Mouse (Mus musculus) liver, embryonic 14.5 days (tissue): ENCODE measurements at regions not wholly inside any gene's neighbourhood (a gene's known extent, or its start where the extent isn't known, plus 50 kb on each side); places are given as distances from the start of the nearest gene placed in this dataset.

ENCODE experiments used
- ATAC-seq: fragments of 200-750 bp; cut with Nextera tagmentation; 2 replicates; pipeline ENCODE4 v1.8.0; 2017; ENCODE audit warnings: moderate number of reproducible peaks, mild to moderate bottlenecking, moderate library complexity; ENCODE audit not compliant: insufficient read depth
- DNase-seq, 3 experiments: peaks; one replicate each; pipeline ENCODE4 v3.0.0-alpha.2; 2012 to 2013; ENCODE audit warnings: low read depth in 3 of 3, low spot score in 3 of 3
- H3K27ac ChIP-seq: fragments of 300-500 bp; sonication (generic); 2 replicates; pipeline ENCODE4 v1.5.1; 2014; ENCODE audit warnings: moderate library complexity, mild to moderate bottlenecking, control low read depth, inconsistent platforms
- H3K27me3 ChIP-seq: fragments of 300-500 bp; sonication (generic); 2 replicates; pipeline ENCODE4 v1.6.1; 2014; ENCODE audit warnings: mild to moderate bottlenecking, low read length, moderate library complexity; ENCODE audit not compliant: control insufficient read depth, insufficient read depth
- H3K36me3 ChIP-seq: fragments of 300-500 bp; sonication (generic); replicated peaks from 2 replicates; pipeline ENCODE4 v1.6.1; 2014; ENCODE audit warnings: low read depth; ENCODE audit not compliant: control insufficient read depth, insufficient read depth
- H3K4me1 ChIP-seq, 2 experiments: fragments of 200-500 bp in 1 of 2; fragments of 300-500 bp in 1 of 2; sonication (generic) in 1 of 2; replicated peaks; 2 replicates each; pipeline ENCODE4 v1.6.1; 2012 to 2014; ENCODE audit warnings: antibody characterized with exemption in 1 of 2, inconsistent platforms in 1 of 2, low read length in 1 of 2; ENCODE audit not compliant: control insufficient read depth in 2 of 2, insufficient read depth in 2 of 2
- H3K4me2 ChIP-seq: fragments of 300-500 bp; sonication (generic); 2 replicates; pipeline ENCODE4 v1.6.1; 2014; ENCODE audit warnings: low read depth, mild to moderate bottlenecking, control low read depth, moderate library complexity
- H3K4me3 ChIP-seq, 2 experiments: fragments of 200-500 bp in 1 of 2; fragments of 300-500 bp in 1 of 2; sonication (generic) in 1 of 2; 2 replicates each; pipeline ENCODE4 v1.5.1; 2012 to 2014; ENCODE audit warnings: low read depth in 2 of 2, low read length in 2 of 2, mild to moderate bottlenecking in 2 of 2, control low read depth in 1 of 2, inconsistent platforms in 1 of 2, moderate library complexity in 1 of 2; ENCODE audit not compliant: insufficient read depth in 1 of 2
- H3K9ac ChIP-seq: fragments of 300-500 bp; sonication (generic); replicated peaks from 2 replicates; pipeline ENCODE4 v1.6.1; 2014; ENCODE audit warnings: mild to moderate bottlenecking, control low read depth, moderate library complexity
- H3K9me3 ChIP-seq: fragments of 300-500 bp; sonication (generic); 2 replicates; pipeline ENCODE4 v1.6.1; 2016; ENCODE audit warnings: low read length, mixed read lengths; ENCODE audit not compliant: control insufficient read depth
- CTCF ChIP-seq: IDR thresholded peaks from 2 replicates; pipeline ENCODE4 v1.5.1; 2016; ENCODE audit warnings: antibody characterized with exemption, low read depth, control low read depth
- EP300 ChIP-seq: IDR thresholded peaks from 2 replicates; pipeline ENCODE4 v1.6.1; 2016; ENCODE audit warnings: antibody characterized with exemption, low read depth
- WGBS: fragments of 180-500 bp; shearing (Covaris S2); extraction: QIAGEN DNeasy Blood & Tissue Kit; methylation state at CpG from one replicate; pipeline ENCODE4 v1.1.7; 2014; ENCODE audit not compliant: insufficient replicate concordance; 5-methylcytosine and 5-hydroxymethylcytosine counted together

DNA sequence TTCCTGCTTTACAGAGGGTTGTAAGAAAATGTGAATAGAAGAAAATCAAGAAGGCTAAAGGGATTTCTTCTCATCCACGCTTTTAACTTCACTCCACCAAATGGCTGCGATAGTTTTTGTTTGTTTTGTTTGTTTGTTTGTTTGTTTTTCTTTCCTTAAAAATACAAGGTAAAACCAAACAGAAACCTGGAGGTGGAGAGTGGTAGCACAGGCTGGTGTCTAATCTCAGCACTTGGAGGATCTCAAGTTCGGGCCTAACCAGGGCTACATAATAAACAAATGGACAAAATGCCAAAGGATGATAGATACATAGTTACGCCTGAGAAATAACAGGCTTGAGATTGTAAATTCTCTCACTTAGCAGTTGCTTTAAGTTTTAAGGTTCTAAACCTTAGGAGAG lies 50.8 kb upstream of the Mboat1 start:
- Histone ChIP-seq H3K36me3 (no peaks in the 10 kb centered on the region), H3K27me3 (no peaks in the 10 kb centered on the region), H3K4me1 (peaks cover 14 to 18% of the 10 kb centered on the region in 2 experiments), H3K9me3 (no peaks in the 10 kb centered on the region), H3K4me2 (peak overlapping the region; percentile 64), H3K9ac (peak overlapping the region; percentile 18; the same call in 1 of the 2 replicates), H3K27ac (no peak overlapping the region), H3K4me3 (no peak overlapping the region)
- ATAC-seq (no peak), DNase-seq (peak in 1 of 3 experiments; percentile 9)
- no peak for TF ChIP-seq CTCF
- no peak for TF ChIP-seq EP300
- WGBS, result 37% methylated on average over 4 of the region's 4 CpGs

DNA sequence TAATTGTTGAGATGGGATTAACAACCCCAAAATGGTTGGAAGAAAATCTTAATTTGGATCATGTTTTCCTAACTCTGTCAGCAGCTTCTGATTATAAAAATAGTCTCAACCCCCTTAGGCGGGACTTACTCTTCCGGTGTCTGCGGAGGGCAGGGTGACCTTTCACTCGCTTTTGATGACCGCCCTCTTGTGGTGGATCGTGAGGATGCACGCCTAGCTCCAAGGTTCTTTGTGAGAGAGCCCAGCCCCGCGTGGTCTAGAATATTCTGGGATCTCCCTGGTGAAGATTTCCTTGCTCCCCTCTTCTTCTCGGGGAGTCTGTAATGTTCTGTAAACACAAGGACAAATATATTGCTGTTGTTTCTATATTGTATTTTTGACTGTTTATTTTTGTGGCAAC lies 51.3 kb upstream of the Mboat1 start:
- DNase-seq (peak; percentile 82 to 90 (median 85)), ATAC-seq (peak; percentile 80)
- H3K4me3 ChIP-seq, result peak overlapping the region in 1 of 2 experiments; percentile 9; a peak in 2 of 4 replicates
- WGBS, result under 1% methylated on average over 10 of the region's 10 CpGs
- TF ChIP-seq EP300 (0 out of 2 replicates have a peak, but pooled peaks have one; percentile 2), CTCF (peak; percentile 98)
- peaks cover 14 to 18% of the 10 kb centered on the region in 2 experiments for H3K4me1 ChIP-seq
- H3K9ac ChIP-seq, result peak overlapping the region; percentile 18; the same call in 1 of the 2 replicates
- H3K4me2 ChIP-seq, result peak overlapping the region; percentile 64
- H3K36me3 ChIP-seq, result no peaks in the 10 kb centered on the region
- no peaks in the 10 kb centered on the region; the same call in 1 of the 2 replicates for H3K27me3 ChIP-seq
- no peak overlapping the region for H3K27ac ChIP-seq
- no peaks in the 10 kb centered on the region for H3K9me3 ChIP-seq

DNA sequence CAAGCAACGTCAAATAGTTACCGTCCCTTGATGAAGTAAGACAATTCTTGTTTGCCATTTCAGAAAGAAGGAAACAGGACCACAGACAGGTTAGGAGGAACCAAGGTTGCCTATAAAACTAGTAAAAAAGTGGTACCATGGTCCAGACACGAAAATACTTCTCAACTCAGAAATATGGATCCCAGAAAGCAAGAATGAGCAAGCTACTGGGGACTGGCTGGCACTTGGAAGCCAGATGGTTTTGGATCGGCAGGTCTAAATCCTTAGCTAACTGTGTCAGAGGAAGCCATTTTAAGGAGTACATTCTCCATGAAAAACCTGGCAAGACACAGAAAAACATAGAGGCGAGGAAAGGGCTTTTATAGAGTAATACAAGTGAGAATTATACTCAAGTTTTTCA lies 51.9 kb upstream of the Mboat1 start:
- Histone ChIP-seq H3K27ac (peak overlapping the region; percentile 86), H3K4me1 (peaks cover 14 to 18% of the 10 kb centered on the region in 2 experiments), H3K9me3 (no peaks in the 10 kb centered on the region), H3K4me3 (peak overlapping the region; percentile 7 to 26), H3K36me3 (no peaks in the 10 kb centered on the region), H3K9ac (peak overlapping the region; percentile 46), H3K4me2 (peak overlapping the region; percentile 64), H3K27me3 (peaks cover 1% of the 10 kb centered on the region; the same call in 1 of the 2 replicates)
- ATAC-seq, result peak; percentile 42
- 22% methylated on average over 5 of the region's 5 CpGs for WGBS
- TF ChIP-seq CTCF, result no peak
- no peak for TF ChIP-seq EP300
- peak in 1 of 3 experiments; percentile 28 for DNase-seq

DNA sequence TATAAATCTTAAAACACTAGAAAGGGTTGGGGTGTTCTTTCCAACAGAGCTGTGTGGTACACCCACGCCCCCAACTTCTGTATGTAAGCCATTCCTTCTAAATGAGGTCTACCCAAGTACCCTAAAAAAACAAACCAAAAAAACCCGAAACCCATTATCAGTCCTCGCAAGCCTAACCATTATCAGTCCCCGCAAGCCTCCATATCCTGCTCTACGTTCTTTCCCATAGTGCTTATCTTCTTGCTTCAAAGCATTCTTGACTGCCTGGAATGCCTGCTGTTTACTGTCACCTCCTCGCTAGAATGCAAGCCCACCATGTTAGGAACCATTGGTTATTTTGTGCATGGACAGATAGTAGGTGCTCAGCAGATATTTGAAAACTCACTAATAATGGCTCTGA lies 52.3 kb upstream of the Mboat1 start:
- Histone ChIP-seq H3K36me3 (no peaks in the 10 kb centered on the region), H3K9ac (peak overlapping the region; percentile 46), H3K27me3 (peaks cover 4% of the 10 kb centered on the region; the same call in 1 of the 2 replicates), H3K4me3 (peak overlapping the region; percentile 7 to 26), H3K27ac (peak overlapping the region; percentile 86), H3K9me3 (no peaks in the 10 kb centered on the region), H3K4me1 (peaks cover 14 to 18% of the 10 kb centered on the region in 2 experiments), H3K4me2 (peak overlapping the region; percentile 64)
- ATAC-seq, result peak; percentile 92
- peak; percentile 62 to 70 (median 68) for DNase-seq
- 8% methylated on average over 6 of the region's 6 CpGs for WGBS
- TF ChIP-seq CTCF (no peak), EP300 (peak; percentile 95)

DNA sequence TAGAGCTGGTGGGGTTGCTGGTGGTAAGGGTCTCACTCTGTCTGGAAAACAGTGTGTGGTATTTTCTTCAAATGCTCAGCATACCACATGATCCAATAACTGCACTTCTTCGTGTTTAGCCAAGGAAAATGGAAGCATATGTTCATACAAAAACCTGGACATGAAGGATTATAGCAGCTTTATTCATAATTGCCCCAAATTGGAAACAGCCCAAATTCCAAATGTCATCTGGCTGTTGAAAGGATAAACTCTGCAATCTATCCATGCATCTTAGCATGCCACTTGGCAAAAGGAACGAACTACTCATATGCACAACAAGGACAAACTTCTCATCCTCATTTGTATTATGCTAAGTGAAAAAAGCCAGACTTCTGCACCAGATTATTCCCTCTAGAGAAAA lies 53.5 kb upstream of the Mboat1 start:
- Histone ChIP-seq H3K36me3 (no peaks in the 10 kb centered on the region), H3K4me2 (no peak overlapping the region), H3K4me3 (no peak overlapping the region), H3K9me3 (no peaks in the 10 kb centered on the region), H3K27ac (no peak overlapping the region), H3K4me1 (peaks cover 14 to 18% of the 10 kb centered on the region in 2 experiments), H3K9ac (no peak overlapping the region), H3K27me3 (peaks cover 4% of the 10 kb centered on the region; the same call in 1 of the 2 replicates)
- 69% methylated on average over 2 of the region's 2 CpGs for WGBS
- TF ChIP-seq EP300 (no peak), CTCF (no peak)
- DNase-seq, result no peak
- ATAC-seq, result no peak
